Mouse (Mus musculus) olfactory bulb, adult 2 months (tissue): ENCODE measurements around the gene Maats1. TPM values are rescaled to one million over a fixed set of nuclear protein-coding genes. Genes with fewer than 3 reads are reported as not detected.

Experiments
- H3K27ac ChIP-seq: fragments of 200-500 bp; 2 replicates; pipeline ENCODE4 v1.5.1; 2012; ENCODE audit warnings: low read depth, low read length; ENCODE audit not compliant: insufficient read depth
- H3K4me1 ChIP-seq: fragments of 200-500 bp; 2 replicates; pipeline ENCODE4 v1.6.1; 2012; ENCODE audit warnings: low read length; ENCODE audit not compliant: control insufficient read depth, insufficient read depth
- H3K4me3 ChIP-seq: fragments of 200-500 bp; 2 replicates; pipeline ENCODE4 v1.5.1; 2012; ENCODE audit warnings: mild to moderate bottlenecking, low read depth, low read length, moderate library complexity; ENCODE audit not compliant: insufficient read depth
- CTCF ChIP-seq: fragments of 200-500 bp; IDR thresholded peaks from 2 replicates; pipeline ENCODE4 v1.5.1; 2012; ENCODE audit warnings: low read depth, mild to moderate bottlenecking, low read length, moderate library complexity; ENCODE audit not compliant: insufficient read depth
- POLR2A ChIP-seq: fragments of 200-500 bp; IDR thresholded peaks from 2 replicates; pipeline ENCODE4 v1.6.1; 2012; ENCODE audit warnings: mild to moderate bottlenecking, low read depth, low read length, moderate library complexity; ENCODE audit not compliant: insufficient read depth
- WGBS: fragments of 180-500 bp; shearing (Covaris S2); methylation state at CpG from one replicate; pipeline ENCODE4 v1.1.7; 2018; 5-methylcytosine and 5-hydroxymethylcytosine counted together
- polyA plus RNA-seq: library from polyadenylated mRNA; stranded (reverse); fragments of >200 nt; gene quantifications from 2 replicates; pipeline ENCODE4 v1.2.4, GENCODE M21; 2012; ENCODE audit warnings: low replicate concordance; ENCODE audit not compliant: missing spikeins, insufficient read depth, insufficient read length

The Maats1 gene
- polyA plus RNA-seq, 1 experiment, result not detected

- Histone ChIP-seq H3K4me3 (no peak overlapping the region), H3K27ac (no peak overlapping the region), H3K4me1 (no peaks in the 10 kb centered on the region)
- WGBS, result 72% methylated on average over 2 of the region's 2 CpGs
- TF ChIP-seq POLR2A, result no peak
- no peak for TF ChIP-seq CTCF
Measured at GRCm38 (mm10) chr16:38290151-38290550, 51.8 kb downstream of the Maats1 start.

DNA sequence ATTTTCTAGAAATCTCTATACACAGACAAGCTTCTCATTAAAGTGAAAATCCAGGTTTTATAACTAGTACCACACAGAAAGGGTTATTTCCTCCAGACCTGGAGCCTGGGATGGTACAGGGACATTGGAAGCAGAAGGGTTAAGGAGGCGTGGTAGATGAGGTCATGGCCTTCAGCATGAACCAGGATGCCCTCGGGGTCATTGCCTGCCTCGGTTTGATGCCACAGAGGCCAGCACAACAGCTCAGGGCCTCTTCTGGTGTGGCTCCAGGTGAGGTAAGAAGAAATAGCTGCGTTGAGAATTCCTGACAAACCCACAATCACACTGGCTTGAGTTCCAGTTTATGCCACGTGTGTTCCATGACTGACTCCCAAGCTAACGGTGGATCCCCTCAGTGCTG lies 53.1 kb downstream of the Maats1 start:
- no peak overlapping the region for H3K4me3 ChIP-seq
- TF ChIP-seq CTCF (no peak), POLR2A (no peak)
- H3K4me1 ChIP-seq, result no peaks in the 10 kb centered on the region
- WGBS, result 46% methylated on average over 6 of the region's 6 CpGs
- no peak overlapping the region for H3K27ac ChIP-seq

GRCm38 (mm10) chr16:38287762-38288161 lies 54.2 kb downstream of the Maats1 start:
- 94% methylated on average over 3 of the region's 3 CpGs for WGBS
- TF ChIP-seq CTCF (no peak), POLR2A (no peak)
- H3K4me1 ChIP-seq, result no peaks in the 10 kb centered on the region
- no peak overlapping the region for H3K27ac ChIP-seq
- no peak overlapping the region for H3K4me3 ChIP-seq

GRCm38 (mm10) chr16:38287357-38287756 lies 54.6 kb downstream of the Maats1 start:
- TF ChIP-seq CTCF (no peak), POLR2A (no peak)
- H3K4me1 ChIP-seq, result no peaks in the 10 kb centered on the region
- no peak overlapping the region for H3K4me3 ChIP-seq
- H3K27ac ChIP-seq, result no peak overlapping the region
- 90% methylated on average over 6 of the region's 6 CpGs for WGBS

- WGBS, result 76% methylated on average over 4 of the region's 4 CpGs
- TF ChIP-seq POLR2A (no peak), CTCF (no peak)
- no peak overlapping the region for H3K27ac ChIP-seq
- H3K4me1 ChIP-seq, result no peaks in the 10 kb centered on the region
- no peak overlapping the region for H3K4me3 ChIP-seq
Measured at GRCm38 (mm10) chr16:38286541-38286940, 55.4 kb downstream of the Maats1 start.

DNA sequence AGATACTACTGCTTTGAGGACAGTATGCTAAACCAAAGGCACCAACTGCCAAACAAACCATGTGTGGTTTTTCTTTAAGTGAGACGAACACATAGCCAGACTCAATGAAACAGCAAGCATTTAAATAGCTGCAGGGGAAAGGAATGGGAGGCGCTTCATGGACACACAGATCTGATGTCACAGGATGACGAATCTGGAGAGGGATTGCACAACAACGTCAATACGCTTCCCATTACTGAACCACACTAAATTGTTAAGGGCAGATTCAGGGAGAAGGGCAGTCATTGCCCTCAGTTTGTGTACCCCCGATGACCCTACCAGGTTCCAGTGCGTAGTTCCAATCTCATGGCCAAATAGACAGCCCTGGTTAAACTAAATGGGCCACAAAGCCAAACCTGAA lies 56.1 kb downstream of the Maats1 start:
- no peak for TF ChIP-seq CTCF
- H3K4me1 ChIP-seq, result no peaks in the 10 kb centered on the region
- H3K27ac ChIP-seq, result no peak overlapping the region
- H3K4me3 ChIP-seq, result no peak overlapping the region
- 94% methylated on average over 7 of the region's 7 CpGs for WGBS

- TF ChIP-seq POLR2A, result no peak
- TF ChIP-seq CTCF, result no peak
- 57% methylated on average over 3 of the region's 3 CpGs for WGBS
- Histone ChIP-seq H3K4me1 (no peaks in the 10 kb centered on the region), H3K27ac (no peak overlapping the region), H3K4me3 (no peak overlapping the region)
Measured at GRCm38 (mm10) chr16:38283300-38283699, 58.6 kb downstream of the Maats1 start.

DNA sequence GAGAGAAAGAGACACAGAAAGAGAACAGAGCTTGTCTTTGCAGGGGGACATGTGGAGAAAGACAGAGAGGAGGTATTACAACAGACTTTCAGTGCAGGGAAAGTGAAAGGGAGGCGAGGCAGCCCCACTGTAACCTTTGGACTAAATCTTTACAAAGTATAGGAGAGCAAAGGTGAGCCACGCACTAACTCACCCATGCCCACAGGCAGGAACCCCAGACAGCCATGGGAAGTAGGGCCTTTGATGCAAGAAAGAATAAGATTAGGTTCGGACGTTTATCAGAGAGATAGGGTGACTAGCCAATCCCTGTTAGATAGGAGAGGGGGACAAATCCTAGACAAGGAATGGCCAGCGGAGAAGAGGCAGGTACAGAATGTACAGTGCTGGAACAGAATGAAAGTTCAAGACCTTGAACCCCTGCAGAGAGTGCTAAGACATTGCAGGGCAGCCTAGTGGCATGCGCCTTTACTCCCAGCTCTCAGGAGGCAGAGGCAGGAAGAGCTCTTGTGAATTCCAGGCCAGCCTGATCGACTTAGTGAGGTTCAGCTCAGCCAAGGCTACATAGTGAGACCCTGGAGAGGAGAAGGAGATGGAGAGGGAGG lies 59.3 kb downstream of the Maats1 start:
- TF ChIP-seq POLR2A (no peak), CTCF (no peak)
- Histone ChIP-seq H3K27ac (no peak overlapping the region), H3K4me1 (no peaks in the 10 kb centered on the region), H3K4me3 (no peak overlapping the region)
- 92% methylated on average over 7 of the region's 7 CpGs for WGBS

GRCm38 (mm10) chr16:38280951-38281350 lies 61.0 kb downstream of the Maats1 start:
- Histone ChIP-seq H3K4me1 (no peaks in the 10 kb centered on the region), H3K27ac (no peak overlapping the region), H3K4me3 (no peak overlapping the region)
- 79% methylated on average over 7 of the region's 7 CpGs for WGBS
- TF ChIP-seq CTCF, result no peak
- TF ChIP-seq POLR2A, result no peak

DNA sequence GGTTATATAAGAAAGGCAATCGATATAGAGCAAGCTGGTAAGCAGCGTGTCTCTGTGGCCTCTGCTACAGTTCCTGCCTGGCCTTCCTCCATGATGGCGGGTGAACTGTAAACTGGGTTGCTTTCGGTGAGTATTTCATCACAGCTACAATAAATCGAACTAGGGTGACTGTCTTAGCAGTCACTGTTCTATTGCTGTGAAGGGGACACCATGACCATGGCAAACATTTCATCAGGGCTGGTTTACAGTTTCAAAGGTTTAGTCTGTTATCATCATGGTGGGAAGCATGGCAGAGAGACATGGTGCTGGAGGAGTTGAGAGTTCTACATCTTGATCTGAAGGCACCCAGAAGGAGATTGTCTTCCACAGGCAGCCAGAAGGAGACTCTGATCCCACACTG lies 62.1 kb downstream of the Maats1 start:
- TF ChIP-seq POLR2A, result no peak
- TF ChIP-seq CTCF, result no peak
- 93% methylated on average over 5 of the region's 5 CpGs for WGBS
- Histone ChIP-seq H3K4me1 (no peaks in the 10 kb centered on the region), H3K27ac (no peak overlapping the region), H3K4me3 (no peak overlapping the region)
